25 mouse cellular contexts compared by ENCODE assay signal in the genomic region with DNA sequence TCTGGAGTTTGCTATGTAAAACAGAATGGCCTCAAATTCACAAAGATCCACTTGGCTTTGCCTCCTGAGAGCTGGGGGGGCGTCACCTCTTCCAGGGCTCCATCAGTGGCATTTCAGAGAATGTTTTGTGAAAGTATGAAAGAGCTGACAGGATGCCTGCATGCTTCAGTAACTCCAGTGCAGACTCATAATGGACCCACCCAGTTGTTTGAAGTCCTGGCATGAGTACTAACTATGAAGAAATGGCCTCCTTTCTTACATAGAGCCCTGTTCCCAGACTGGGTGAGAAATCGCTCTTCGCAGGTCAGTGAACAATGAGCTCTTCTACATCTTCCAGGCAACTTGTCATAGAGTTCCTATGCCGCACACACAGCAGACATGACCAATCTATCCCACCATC.
"Had no signal": no experiment of that assay in that cellular context is flagged by ENCODE, and none has a peak within 500 bp of the region (broad histone marks: within the 10 kb centered on the region; RNA-seq: fewer than 3 reads in every experiment).

No protein-coding gene starts in this region.

- H3K9ac ChIP-seq: limb, embryonic 13.5 days; liver, embryonic 12.5 days; liver, embryonic 15.5 days; lung, embryonic 15.5 days; midbrain, embryonic 13.5 days; neural tube, embryonic 13.5 days; stomach, embryonic 15.5 days had no signal

- H3K4me2 ChIP-seq: limb, embryonic 13.5 days; liver, embryonic 12.5 days; liver, embryonic 15.5 days; lung, embryonic 15.5 days; midbrain, embryonic 13.5 days; neural tube, embryonic 13.5 days; stomach, embryonic 15.5 days had no signal

- ATAC-seq: liver, embryonic 12.5 days; midbrain, embryonic 13.5 days; midbrain, embryonic 16.5 days had no signal

- H3K27ac ChIP-seq: kidney, postnatal 0 days; layer of hippocampus, adult 2 months; limb, embryonic 10.5 days; limb, embryonic 13.5 days; liver, embryonic 12.5 days; liver, embryonic 15.5 days; lung, embryonic 15.5 days; midbrain, embryonic 13.5 days; stomach, embryonic 15.5 days had no signal

- H3K36me3 ChIP-seq: limb, embryonic 10.5 days; limb, embryonic 13.5 days; liver, embryonic 12.5 days; liver, embryonic 15.5 days; lung, embryonic 15.5 days; midbrain, embryonic 10.5 days; midbrain, embryonic 13.5 days; neural tube, embryonic 13.5 days; stomach, embryonic 15.5 days had no signal

- H3K4me3 ChIP-seq: layer of hippocampus, adult 2 months; limb, embryonic 10.5 days; limb, embryonic 13.5 days; liver, embryonic 12.5 days; liver, embryonic 15.5 days; lung, embryonic 15.5 days; megakaryocyte, embryonic 14.5 days; midbrain, embryonic 10.5 days; midbrain, embryonic 13.5 days; myocyte; neural tube, embryonic 13.5 days; stomach, embryonic 15.5 days had no signal

- H3K27me3 ChIP-seq: limb, embryonic 13.5 days; lung, embryonic 15.5 days; midbrain, embryonic 13.5 days; neural tube, embryonic 13.5 days; stomach, embryonic 15.5 days had no signal

- H3K9me3 ChIP-seq: limb, embryonic 10.5 days; limb, embryonic 13.5 days; liver, embryonic 12.5 days; liver, embryonic 15.5 days; lung, embryonic 15.5 days; megakaryocyte, embryonic 14.5 days; midbrain, embryonic 10.5 days; midbrain, embryonic 13.5 days; neural tube, embryonic 13.5 days; stomach, embryonic 15.5 days had no signal

- DNase-seq: kidney, adult 9 months; kidney, postnatal 25 days; layer of hippocampus, adult 9-11 months; liver; lung, adult 18-20 months; lung, postnatal 10 days; lung, postnatal 36 days; retina, postnatal 1 day; right cerebral cortex, postnatal 25 days; spleen, adult 18-20 months; thymus, postnatal 25 days had no signal

- H3K4me1 ChIP-seq: liver, embryonic 15.5 days; stomach, embryonic 15.5 days had no signal
